Mouse (Mus musculus): ENCODE measurements around the gene Alk. TPM values are rescaled to one million over a fixed set of nuclear protein-coding genes. Genes with fewer than 3 reads are reported as not detected.

The Alk gene
- polyA plus RNA-seq, 1 experiment from 2014 or later: 7.3 TPM

DNA sequence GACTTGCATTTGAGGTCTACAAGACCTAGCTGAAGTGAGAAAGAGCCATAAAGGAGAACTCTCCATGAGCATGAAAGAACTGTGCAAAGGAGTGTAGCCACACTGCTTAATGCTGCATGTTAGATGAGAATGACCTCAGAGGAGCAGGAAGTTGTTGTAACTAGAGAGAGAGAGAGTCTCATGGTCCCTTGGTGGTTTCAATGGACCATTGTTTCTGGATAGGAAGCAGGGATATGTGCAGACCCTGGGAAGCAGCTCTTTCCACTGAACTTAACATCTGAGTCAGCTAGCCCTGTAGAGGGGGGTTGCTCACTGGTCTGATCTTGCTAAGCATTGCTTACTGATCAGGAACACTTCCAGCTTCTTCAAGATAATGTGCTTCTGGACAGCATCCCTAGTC lies 587.1 kb downstream of the Alk start:
- H3K27me3 ChIP-seq (replicated peaks): no peaks in the 10 kb centered on the region
- no peak overlapping the region for H3K4me3 ChIP-seq
- ATAC-seq (replicated peaks): no peak
- H3K9me3 ChIP-seq: no peaks in the 10 kb centered on the region
- no peak overlapping the region for H3K4me2 ChIP-seq
- no peaks in the 10 kb centered on the region for H3K4me1 ChIP-seq
- no peak overlapping the region for H3K9ac ChIP-seq
- no peak overlapping the region for H3K27ac ChIP-seq
- H3K36me3 ChIP-seq (replicated peaks): no peaks in the 10 kb centered on the region

DNA sequence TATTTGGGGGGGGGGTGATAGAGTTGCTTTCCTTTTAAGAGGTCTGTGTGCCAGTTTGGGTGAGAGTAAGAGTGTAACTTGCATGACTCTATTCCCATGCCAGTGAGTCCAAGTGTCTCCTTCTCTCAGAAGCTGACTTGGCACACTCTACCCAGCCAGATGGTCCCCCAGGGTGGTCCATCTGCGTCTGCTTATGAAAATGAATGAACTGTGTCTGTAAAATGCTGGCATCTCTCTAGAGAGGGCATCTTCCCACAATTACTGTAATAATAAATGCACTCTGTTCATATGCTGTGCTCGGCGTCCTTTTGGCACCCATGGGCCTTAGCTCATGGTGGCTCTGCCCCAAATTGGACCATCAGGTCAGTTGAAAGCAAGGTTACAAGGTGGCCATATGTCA lies 589.2 kb downstream of the Alk start:
- Histone ChIP-seq H3K36me3 (replicated peaks) (no peaks in the 10 kb centered on the region), H3K4me2 (no peak overlapping the region), H3K4me3 (no peak overlapping the region), H3K9me3 (no peaks in the 10 kb centered on the region), H3K9ac (no peak overlapping the region), H3K27ac (no peak overlapping the region), H3K4me1 (no peaks in the 10 kb centered on the region), H3K27me3 (replicated peaks) (no peaks in the 10 kb centered on the region)
- no peak for ATAC-seq (replicated peaks)
- 63% methylated on average over 3 of the region's 3 CpGs for WGBS

DNA sequence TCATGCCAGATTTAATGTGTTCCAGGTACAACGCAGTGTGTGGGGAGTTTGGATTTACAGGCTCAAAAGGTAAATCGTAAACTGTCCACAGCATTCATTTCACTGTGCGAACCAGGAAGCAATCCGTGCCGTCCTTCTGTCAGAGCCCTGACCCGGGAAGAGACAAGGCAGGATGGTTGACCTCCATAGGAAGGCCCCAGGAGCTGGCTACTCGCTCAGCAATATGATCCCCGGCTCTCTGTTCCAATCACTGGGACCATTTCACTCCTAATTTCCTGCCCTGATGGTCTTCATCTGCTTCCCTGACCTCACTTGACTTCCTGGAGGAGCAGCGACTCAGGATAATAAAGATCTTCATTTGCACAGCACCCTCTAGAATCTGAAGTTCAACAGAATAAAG lies 591.7 kb downstream of the Alk start:
- H3K9ac ChIP-seq: no peak overlapping the region
- H3K27ac ChIP-seq: no peak overlapping the region
- ATAC-seq (replicated peaks): no peak
- H3K9me3 ChIP-seq: no peaks in the 10 kb centered on the region
- WGBS: 86% methylated on average over 9 of the region's 9 CpGs
- no peak overlapping the region for H3K4me2 ChIP-seq
- no peaks in the 10 kb centered on the region for H3K36me3 ChIP-seq (replicated peaks)
- H3K4me1 ChIP-seq: no peaks in the 10 kb centered on the region
- H3K4me3 ChIP-seq: no peak overlapping the region
- H3K27me3 ChIP-seq (replicated peaks): no peaks in the 10 kb centered on the region

DNA sequence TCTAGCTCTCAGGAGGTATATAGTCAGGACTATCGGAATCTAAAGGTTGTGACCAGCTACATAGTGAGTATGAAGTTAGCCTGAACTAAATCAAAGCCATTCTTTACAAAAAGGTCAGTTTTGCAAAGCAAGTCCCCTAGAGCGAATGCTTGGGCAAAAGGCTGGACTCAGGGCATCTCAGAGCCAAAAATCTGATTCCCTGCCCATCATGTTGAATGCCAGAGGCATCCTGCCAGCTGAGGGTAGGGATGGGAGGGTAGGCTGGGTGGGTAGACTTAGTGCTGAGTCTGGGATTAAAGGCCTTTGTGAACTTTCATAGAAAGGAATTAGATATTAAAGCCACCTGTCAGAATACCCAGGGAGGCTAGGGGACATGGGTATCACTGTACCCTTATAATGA lies 594.6 kb downstream of the Alk start:
- Histone ChIP-seq H3K4me2 (no peak overlapping the region), H3K27ac (no peak overlapping the region), H3K36me3 (replicated peaks) (no peaks in the 10 kb centered on the region), H3K27me3 (replicated peaks) (no peaks in the 10 kb centered on the region), H3K9me3 (no peaks in the 10 kb centered on the region), H3K4me3 (no peak overlapping the region), H3K4me1 (no peaks in the 10 kb centered on the region), H3K9ac (no peak overlapping the region)
- no peak for ATAC-seq (replicated peaks)
- 90% methylated on average over 2 of the region's 2 CpGs for WGBS

DNA sequence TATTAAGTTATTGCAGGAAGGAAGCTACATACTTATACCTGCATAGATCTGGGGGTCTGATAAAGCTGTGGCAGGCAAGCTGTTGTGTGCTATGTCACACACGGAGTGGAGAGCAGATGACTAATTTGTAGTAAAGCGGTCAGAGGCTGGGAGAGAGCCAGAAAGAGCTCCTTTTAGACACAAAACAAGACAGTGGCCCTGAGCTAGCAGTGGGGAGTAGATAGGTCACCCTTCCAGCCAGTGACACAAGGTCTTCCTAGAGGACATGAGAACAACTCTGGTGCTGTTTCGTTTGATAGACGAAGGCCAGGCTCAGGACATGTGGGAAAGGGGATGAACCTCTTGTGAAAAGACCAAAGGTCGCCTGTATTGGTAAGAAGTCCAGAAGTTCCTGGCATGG lies 596.0 kb downstream of the Alk start:
- Histone ChIP-seq H3K27ac (no peak overlapping the region), H3K36me3 (replicated peaks) (no peaks in the 10 kb centered on the region), H3K9me3 (no peaks in the 10 kb centered on the region), H3K4me1 (no peaks in the 10 kb centered on the region), H3K9ac (no peak overlapping the region), H3K4me2 (no peak overlapping the region), H3K27me3 (replicated peaks) (no peaks in the 10 kb centered on the region), H3K4me3 (no peak overlapping the region)
- WGBS: 87% methylated on average over 5 of the region's 5 CpGs
- ATAC-seq (replicated peaks): no peak

DNA sequence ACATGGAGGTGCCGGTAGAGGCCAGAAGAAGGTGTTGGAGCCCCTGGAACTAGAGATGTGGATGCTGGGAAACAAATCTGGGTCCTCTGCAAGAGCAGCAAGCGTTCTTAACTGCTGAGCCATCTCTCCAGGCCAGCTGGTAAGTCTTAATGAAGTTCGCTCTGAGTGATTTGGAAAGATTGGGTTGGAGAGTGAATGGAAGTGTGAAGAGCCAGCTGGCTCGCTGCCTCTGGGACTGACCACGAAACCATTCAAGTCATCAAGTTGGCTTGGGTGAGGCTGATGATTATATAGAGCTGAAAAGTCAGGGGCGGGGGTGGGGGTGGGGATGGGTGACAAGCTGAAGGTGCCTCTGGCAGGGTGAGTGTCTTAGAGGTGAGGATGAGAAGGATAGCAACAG lies 599.1 kb downstream of the Alk start:
- Histone ChIP-seq H3K4me1 (no peaks in the 10 kb centered on the region), H3K4me3 (no peak overlapping the region), H3K27me3 (replicated peaks) (no peaks in the 10 kb centered on the region), H3K9me3 (no peaks in the 10 kb centered on the region), H3K36me3 (replicated peaks) (no peaks in the 10 kb centered on the region), H3K9ac (no peak overlapping the region), H3K4me2 (no peak overlapping the region), H3K27ac (no peak overlapping the region)
- 86% methylated on average over 6 of the region's 6 CpGs for WGBS
- no peak for ATAC-seq (replicated peaks)

DNA sequence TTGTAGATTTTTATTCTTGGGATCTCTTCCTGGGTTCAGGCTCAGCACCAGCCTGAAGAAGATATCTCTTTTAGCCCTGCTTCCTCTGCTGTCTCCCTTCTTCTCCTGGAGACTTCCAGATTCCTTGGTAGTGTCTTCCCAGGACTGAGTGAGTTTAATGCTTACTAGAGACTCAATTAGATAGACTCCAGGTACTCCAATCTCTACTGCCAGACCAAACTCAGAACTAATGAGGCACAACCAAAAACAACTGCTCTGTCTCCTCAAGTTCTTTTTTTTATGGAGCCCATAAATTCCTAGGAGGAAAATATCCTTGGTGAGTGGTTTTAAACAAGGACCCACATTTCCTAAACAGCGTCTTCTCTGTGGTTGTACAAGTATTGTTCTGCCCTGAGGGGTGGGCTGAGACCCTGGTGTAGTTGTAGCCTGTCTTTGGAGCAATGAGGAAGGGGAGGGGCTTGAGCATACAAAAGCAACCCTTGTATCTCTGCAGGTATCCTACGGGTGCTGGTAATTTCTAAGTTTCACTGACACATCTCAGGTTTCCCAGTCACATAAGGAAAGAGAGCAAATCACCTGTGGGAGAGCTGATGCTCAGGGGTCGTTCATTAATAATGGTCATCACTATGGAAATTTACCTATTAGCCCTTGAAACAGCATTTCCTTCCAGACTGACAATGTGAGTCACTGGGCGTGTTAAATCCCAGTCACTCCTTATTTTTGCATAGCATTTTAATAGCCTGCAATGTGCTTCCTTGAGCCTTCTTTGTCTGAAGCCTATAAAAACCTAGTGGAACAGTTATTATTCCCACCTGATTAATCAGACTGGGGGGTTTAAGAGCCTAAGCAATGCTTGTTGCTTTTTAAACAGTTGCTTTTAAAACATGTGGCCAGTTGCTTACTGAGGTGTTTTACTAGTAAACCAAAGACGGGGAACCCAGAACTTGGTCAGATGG lies 604.6 kb downstream of the Alk start:
- Histone ChIP-seq H3K4me3 (no peak overlapping the region), H3K4me1 (no peaks in the 10 kb centered on the region), H3K36me3 (replicated peaks) (no peaks in the 10 kb centered on the region), H3K9ac (no peak overlapping the region), H3K27ac (no peak overlapping the region), H3K27me3 (replicated peaks) (no peaks in the 10 kb centered on the region), H3K4me2 (no peak overlapping the region), H3K9me3 (no peaks in the 10 kb centered on the region)
- no peak for ATAC-seq (replicated peaks)
- WGBS: 80% methylated on average over 5 of the region's 5 CpGs

DNA sequence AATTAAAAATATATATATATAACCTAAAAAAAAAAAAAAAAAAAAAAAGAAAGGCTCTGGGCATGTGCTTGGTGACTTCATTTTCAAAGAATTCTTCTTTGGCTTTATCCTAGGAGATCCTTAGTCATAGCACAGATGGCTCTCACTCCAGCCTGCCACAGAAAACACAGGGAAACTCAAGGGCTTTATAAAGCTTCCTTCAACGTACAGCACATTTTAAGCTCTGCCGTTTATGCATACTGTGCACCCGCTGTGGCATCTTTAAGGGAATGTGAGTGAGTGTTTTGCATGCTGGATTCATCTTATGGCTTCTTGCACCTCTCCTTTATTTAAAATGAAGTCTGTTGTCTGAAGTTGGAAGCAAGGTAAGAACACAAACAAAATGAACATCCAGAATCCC lies 606.7 kb downstream of the Alk start:
- 54% methylated on average over 3 of the region's 3 CpGs for WGBS
- ATAC-seq (replicated peaks): no peak

DNA sequence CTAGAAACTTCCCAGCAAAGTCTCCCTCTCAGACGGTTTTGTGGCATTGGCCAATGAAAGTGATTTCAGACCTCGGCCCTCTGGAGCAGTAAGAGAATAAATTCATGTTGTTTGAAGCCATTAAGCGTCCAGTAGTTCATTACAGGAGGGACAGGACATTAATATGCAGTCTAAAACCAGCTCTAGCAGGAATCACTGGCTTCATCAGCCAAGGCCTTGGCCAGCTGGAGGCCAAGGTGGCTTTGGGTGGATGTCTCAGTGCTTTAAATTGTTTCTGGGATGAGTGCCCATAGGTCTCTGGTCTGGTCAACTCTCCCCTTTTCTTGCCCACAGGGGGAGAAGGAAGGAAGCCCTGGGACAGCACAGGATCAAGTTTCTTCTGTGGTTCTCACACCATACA lies 608.9 kb downstream of the Alk start:
- H3K27ac ChIP-seq: no peak overlapping the region
- 85% methylated on average over 3 of the region's 3 CpGs for WGBS
- no peak overlapping the region for H3K4me2 ChIP-seq
- no peaks in the 10 kb centered on the region for H3K9me3 ChIP-seq
- H3K9ac ChIP-seq: no peak overlapping the region
- no peak for ATAC-seq (replicated peaks)
- H3K4me3 ChIP-seq: no peak overlapping the region
- H3K27me3 ChIP-seq (replicated peaks): no peaks in the 10 kb centered on the region
- no peaks in the 10 kb centered on the region for H3K4me1 ChIP-seq
- no peaks in the 10 kb centered on the region for H3K36me3 ChIP-seq (replicated peaks)

More for the DNA sequence above, 606.7 kb downstream of the Alk start:
- H3K9me3 ChIP-seq: no peaks in the 10 kb centered on the region
- H3K27ac ChIP-seq: no peak overlapping the region
- H3K27me3 ChIP-seq (replicated peaks): no peaks in the 10 kb centered on the region
- H3K4me3 ChIP-seq: no peak overlapping the region
- H3K4me2 ChIP-seq: no peak overlapping the region
- no peaks in the 10 kb centered on the region for H3K36me3 ChIP-seq (replicated peaks)
- no peaks in the 10 kb centered on the region for H3K4me1 ChIP-seq
- H3K9ac ChIP-seq: no peak overlapping the region

DNA sequence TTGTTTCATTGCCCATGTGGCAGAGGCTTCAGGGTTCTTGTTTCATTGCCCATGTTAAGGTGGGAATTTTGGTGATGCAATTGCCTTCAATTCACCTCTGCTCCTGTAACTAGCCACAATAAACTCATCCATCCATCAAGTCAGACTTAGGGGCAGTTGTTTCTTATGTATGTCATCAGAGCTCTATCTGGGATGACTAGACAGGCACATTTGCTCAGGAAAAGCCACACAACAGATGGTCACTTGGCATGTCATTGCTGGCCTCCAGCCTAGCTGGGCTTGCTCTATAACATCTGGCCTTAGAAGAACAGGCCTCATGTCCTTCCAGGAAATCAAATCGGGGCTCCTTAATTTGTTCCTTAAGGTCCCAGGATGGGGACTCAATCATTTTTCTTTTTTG lies 610.3 kb downstream of the Alk start:
- Histone ChIP-seq H3K9ac (no peak overlapping the region), H3K4me3 (no peak overlapping the region), H3K27ac (no peak overlapping the region), H3K9me3 (no peaks in the 10 kb centered on the region), H3K4me2 (no peak overlapping the region), H3K27me3 (replicated peaks) (no peaks in the 10 kb centered on the region), H3K4me1 (no peaks in the 10 kb centered on the region), H3K36me3 (replicated peaks) (no peaks in the 10 kb centered on the region)
- no peak for ATAC-seq (replicated peaks)
- whole genome bisulfite sequencing: 87% methylated on average over 1 of the region's 1 CpGs

DNA sequence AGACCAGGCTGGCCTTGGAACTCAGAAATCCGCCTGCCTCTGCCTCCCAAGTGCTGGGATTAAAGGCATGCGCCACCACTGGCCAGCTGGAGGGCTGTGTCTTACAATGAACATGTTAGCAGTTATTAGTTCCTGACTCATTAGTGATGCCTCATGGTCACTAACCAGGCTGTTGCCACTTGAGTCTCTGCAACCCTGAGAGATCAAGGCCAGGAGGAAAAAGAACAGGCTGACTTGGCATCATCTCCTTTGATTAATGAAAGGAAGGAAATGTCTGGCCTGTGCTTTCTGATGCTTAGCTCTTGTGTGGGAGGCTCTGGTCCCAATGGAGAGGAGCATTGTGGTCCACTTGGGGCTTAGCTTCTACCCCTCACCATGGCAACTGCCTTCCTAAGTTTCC lies 611.4 kb downstream of the Alk start:
- WGBS: 98% methylated on average over 2 of the region's 2 CpGs

DNA sequence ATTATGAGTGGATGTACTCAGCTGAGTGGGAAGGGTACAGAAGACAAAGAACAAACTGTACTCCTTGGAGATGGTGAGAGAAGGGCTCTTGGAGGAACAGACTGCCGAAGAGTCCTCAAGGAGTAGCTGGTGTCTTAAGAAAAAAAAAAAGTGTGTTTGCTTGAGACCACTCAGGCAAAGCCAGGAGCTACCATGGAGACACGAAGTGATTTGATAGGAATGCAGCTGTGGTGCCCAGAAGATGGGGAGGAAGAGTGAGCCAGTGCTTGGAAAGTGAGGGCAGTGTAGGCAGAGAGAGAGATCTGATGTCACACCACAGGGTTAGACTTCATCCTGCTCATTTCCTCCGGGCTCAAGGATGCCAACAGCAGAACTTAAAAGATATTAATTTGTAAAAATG lies 613.2 kb downstream of the Alk start:
- no peaks in the 10 kb centered on the region for H3K27me3 ChIP-seq (replicated peaks)
- H3K9me3 ChIP-seq: no peaks in the 10 kb centered on the region
- no peak overlapping the region for H3K4me3 ChIP-seq
- WGBS: 31% methylated on average over 3 of the region's 3 CpGs
- H3K4me1 ChIP-seq: 0 out of 2 replicates have a peak, but pooled peaks cover 4% of the 10 kb centered on the region
- no peaks in the 10 kb centered on the region for H3K36me3 ChIP-seq (replicated peaks)
- no peak overlapping the region for H3K4me2 ChIP-seq
- H3K9ac ChIP-seq: no peak overlapping the region
- no peak for ATAC-seq (replicated peaks)
- no peak overlapping the region for H3K27ac ChIP-seq

More for the DNA sequence above, 611.4 kb downstream of the Alk start:
- no peaks in the 10 kb centered on the region for H3K9me3 ChIP-seq
- no peaks in the 10 kb centered on the region for H3K27me3 ChIP-seq (replicated peaks)
- no peak for ATAC-seq (replicated peaks)
- no peaks in the 10 kb centered on the region for H3K4me1 ChIP-seq
- H3K27ac ChIP-seq: no peak overlapping the region
- H3K9ac ChIP-seq: no peak overlapping the region
- H3K4me2 ChIP-seq: no peak overlapping the region
- no peak overlapping the region for H3K4me3 ChIP-seq
- no peaks in the 10 kb centered on the region for H3K36me3 ChIP-seq (replicated peaks)

DNA sequence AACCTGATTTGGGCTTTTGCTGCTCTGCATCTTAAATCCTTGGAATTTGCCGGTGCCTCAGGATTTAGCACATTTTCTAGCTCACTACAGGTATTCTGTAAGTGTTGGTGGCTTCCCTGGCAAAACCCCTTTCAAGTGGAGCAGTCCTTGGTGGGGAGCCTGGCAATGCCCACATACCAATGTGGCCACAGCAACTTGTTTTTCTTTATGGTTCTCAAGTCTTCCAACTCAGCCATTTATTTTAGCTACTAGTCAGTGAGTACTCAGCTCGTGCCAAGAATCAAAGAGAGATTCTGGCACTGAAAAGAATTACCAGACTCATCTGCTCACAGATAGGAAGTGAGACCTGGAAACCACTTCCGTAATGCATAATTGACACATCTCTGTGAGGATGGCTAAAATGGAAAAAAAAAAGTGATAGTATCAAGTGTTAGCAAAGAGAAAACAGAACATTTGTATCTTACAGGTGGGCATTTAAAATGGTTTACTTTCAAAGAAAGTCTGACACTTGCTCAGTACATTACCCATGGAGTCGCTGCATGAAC lies 614.2 kb downstream of the Alk start:
- 62% methylated on average over 4 of the region's 4 CpGs for WGBS
- ATAC-seq (replicated peaks): no peak
- Histone ChIP-seq H3K9ac (no peak overlapping the region), H3K4me2 (no peak overlapping the region), H3K4me1 (0 out of 2 replicates have a peak, but pooled peaks cover 4% of the 10 kb centered on the region), H3K4me3 (no peak overlapping the region), H3K9me3 (no peaks in the 10 kb centered on the region), H3K36me3 (replicated peaks) (no peaks in the 10 kb centered on the region), H3K27me3 (replicated peaks) (no peaks in the 10 kb centered on the region), H3K27ac (no peak overlapping the region)

Data from midbrain, embryonic 15.5 days (tissue).